Mouse (Mus musculus): ENCODE results near the gene Plekhs1. TPM values are rescaled to one million over a fixed set of nuclear protein-coding genes. Genes with fewer than 3 reads are reported as not detected.

Plekhs1 gene
- polyA plus RNA-seq (2012; ENCODE audit: insufficient read depth, insufficient read length, missing spikeins), result not detected in 2 replicates

DNA sequence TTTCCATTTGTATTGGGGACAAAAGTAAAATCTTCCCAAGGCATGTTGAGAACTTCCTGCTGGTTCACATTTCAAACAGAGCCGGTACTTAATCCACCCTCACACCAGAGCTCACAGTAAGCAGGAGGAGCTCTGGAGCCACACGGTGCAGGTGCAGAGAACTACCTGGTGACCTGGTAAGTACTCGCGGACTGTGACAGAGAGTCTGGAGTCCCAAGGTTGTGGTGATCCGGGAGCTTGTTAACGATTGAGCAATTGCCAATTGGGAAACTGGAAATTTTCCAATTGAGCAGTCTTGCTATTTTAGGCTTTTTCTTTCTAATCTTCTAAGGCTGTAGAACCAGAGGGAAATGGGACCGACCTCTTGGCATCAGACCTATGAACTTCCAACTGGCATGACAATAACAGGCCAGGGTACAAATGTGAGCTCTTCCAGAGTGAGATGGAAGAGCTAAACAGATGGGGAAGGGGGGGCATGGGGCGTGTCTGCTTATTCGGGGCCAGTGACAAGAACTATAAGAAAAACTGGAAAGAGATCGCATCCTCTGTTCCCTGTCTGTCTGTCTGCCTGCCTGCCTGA lies at the start of gene Plekhs1:
TSS of gene Plekhs1 (plus strand) at position 119 of the 580 bp plus-strand sequence.
- Histone ChIP-seq H3K4me3 (ENCODE audit: insufficient read depth, low read depth, low read length) (no peak within 1 kb of the TSS), H3K4me1 (ENCODE audit: control insufficient read depth, insufficient read depth, insufficient read length, low read length) (no peaks in the 10 kb centered on the region), H3K27ac (replicated peaks; ENCODE audit: low read depth, low read length) (no peak within 1 kb of the TSS)

DNA sequence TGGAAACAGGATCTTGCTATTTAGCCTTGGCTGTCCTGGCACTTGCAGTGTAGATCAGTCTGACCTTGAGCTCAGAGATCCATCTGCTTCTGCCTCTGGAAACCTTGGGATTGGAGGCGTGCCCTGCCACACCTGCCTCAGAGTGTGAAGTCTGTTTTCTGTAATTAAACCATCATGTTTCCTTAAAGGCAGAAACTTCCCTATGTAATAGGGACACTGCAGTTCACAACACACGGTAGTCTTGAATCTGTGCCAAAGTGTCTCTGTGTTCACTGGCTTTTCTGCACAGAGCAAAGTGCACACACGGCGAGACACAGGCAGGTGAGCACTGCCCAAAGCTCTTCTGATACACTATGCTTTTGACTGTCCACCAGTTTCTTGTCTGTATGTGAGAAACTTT lies 43.0 kb upstream of the Plekhs1 start:
- H3K4me3 ChIP-seq (ENCODE audit: insufficient read depth, low read depth, low read length), result no peak overlapping the region
- H3K4me1 ChIP-seq (ENCODE audit: control insufficient read depth, insufficient read depth, insufficient read length, low read length), result no peaks in the 10 kb centered on the region
- H3K27ac ChIP-seq (replicated peaks; ENCODE audit: low read depth, low read length), result no peak overlapping the region

DNA sequence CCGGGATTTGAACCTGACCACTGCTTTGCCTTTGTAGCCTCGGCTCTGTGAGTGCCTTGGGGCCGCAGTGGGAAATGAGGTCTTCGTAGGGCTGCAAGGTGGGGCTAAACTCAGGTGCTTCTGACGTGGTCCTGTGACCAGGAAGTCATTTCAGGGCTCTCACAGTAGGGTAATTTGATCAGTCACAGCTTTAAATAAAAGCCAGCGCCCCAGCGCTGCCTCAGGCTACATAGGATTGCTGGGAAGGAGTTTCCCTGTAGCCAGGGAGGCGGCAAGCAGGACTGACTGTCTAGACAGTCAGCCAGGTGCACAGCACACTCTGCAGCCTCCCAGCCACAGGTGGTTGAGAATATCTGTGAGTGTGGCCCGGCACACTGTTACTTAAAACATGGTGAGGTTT lies 42.0 kb upstream of the Plekhs1 start:
- no peak overlapping the region for H3K27ac ChIP-seq (replicated peaks; ENCODE audit: low read depth, low read length)
- no peaks in the 10 kb centered on the region for H3K4me1 ChIP-seq (ENCODE audit: control insufficient read depth, insufficient read depth, insufficient read length, low read length)
- no peak overlapping the region for H3K4me3 ChIP-seq (ENCODE audit: insufficient read depth, low read depth, low read length)

DNA sequence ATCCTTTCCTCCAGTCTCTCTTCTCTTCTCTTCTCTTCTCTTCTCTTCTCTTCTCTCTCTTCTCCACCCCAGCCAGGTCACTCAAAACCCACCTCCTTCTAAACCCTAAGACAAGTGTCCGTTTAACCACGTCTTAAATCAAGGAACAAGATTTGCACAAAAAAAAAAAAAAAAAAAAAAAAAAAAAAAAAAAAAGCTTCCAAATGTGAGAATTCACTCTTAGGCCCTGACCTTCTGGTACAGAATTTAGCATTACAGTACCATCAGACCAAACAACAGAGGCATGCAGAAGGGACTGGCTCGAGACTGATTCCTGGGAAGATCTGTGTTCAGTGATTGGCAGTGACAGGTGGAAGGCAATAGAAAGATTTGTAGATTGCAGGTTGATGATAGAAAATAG lies 41.1 kb upstream of the Plekhs1 start:
- H3K4me3 ChIP-seq (ENCODE audit: insufficient read depth, low read depth, low read length), result no peak overlapping the region
- H3K27ac ChIP-seq (replicated peaks; ENCODE audit: low read depth, low read length), result no peak overlapping the region
- no peaks in the 10 kb centered on the region for H3K4me1 ChIP-seq (ENCODE audit: control insufficient read depth, insufficient read depth, insufficient read length, low read length)

DNA sequence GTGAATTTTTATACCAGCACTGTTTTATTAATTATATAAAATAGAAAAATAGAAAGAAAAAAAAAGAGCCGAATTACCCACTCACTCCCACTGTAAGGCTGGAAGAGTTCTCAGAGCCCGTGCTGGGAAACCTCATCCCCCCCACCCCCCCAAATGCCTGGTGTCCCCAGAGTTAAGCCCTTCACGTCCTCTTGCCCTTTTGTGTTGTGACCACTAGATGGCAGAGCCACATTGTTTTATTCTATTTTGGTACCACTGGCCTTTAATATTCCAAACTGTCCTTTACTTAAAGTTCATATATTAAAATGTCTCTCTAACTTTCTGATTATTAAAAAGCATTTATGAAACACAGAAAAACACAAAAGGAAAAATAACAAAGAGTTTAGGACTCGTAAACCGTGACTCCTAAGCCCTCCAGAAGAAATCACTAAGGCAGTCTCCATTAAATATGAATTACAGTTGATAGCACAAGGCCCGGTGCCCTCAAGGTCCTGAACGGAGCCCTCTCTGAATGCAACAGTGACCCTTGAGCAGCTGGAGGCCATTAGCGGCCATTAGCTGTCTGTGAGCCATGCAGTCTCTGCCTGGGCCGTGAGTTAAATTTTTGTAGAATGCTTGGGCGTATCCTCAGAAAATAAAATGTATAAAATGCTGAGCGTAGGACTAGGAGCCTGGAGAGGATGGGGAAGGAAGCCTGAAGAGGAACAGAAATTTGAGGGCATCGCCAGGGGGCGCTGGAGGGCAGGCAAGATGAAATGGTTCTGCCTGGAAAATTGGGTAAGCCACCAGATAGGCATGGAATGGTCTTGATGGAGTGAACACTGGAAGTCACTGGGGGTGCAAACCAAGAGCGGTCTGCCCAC lies 38.7 kb upstream of the Plekhs1 start:
- H3K27ac ChIP-seq (replicated peaks; ENCODE audit: low read depth, low read length), result no peak overlapping the region
- H3K4me1 ChIP-seq (ENCODE audit: control insufficient read depth, insufficient read depth, insufficient read length, low read length), result no peaks in the 10 kb centered on the region
- H3K4me3 ChIP-seq (ENCODE audit: insufficient read depth, low read depth, low read length), result no peak overlapping the region

DNA sequence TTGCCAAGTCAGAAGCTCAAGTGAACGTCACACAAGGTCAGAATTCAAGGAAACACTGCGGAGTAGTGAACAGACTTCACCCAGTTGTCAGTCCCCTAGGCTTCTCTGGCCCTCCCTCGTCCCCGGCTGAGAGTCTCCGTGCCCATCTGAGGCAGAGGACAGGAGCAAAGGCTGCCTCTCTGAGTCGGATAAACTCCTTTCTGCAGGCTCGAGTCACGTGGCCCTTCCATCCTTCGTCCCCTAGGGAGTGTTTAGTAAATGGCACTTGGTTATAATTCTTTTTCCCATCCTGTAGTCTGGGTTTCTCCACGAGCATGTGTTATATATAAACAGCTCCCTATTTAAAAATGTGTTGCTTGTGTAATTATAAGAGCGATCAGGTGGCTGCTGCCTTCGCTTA lies 38.1 kb upstream of the Plekhs1 start:
- Histone ChIP-seq H3K4me1 (ENCODE audit: control insufficient read depth, insufficient read depth, insufficient read length, low read length) (no peaks in the 10 kb centered on the region), H3K27ac (replicated peaks; ENCODE audit: low read depth, low read length) (no peak overlapping the region), H3K4me3 (ENCODE audit: insufficient read depth, low read depth, low read length) (no peak overlapping the region)

DNA sequence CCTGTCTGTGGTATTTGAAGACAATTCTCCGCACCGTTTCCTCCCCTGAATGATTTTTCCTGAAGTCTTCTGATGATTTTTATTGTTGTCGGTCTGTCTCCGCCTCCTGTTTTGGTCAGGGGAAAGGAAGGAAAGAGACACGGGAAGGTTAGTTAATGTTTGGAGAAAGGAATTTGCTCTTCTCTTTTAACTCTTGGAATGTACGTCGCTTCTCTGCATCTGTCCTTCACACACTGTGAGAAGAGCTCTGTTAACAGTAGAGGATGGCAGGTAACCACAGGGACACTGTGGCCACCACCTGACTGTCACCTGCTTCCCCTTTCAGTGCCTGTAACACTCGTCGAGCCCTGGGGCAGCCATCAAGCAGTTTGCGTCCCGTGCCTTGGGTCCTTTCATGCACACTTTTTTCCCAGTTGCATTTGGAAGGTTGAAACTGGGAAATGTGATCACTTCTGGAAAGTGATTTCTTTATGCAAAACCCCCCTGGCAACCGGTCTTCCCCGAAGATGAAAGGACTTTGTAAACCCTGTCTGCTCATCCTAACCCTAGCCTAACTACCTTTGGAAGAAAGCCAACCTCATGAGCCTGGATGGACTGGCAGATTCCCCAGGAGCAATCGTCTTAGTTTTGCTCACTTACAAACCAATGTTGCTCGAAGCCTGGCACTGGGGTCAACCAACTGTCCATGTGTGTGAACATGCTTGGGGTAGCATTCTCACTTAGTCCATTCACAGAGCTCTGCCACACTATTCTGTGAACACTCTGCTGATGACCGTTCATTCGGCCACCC lies 36.6 kb upstream of the Plekhs1 start:
- Histone ChIP-seq H3K4me1 (ENCODE audit: control insufficient read depth, insufficient read depth, insufficient read length, low read length) (no peaks in the 10 kb centered on the region), H3K27ac (replicated peaks; ENCODE audit: low read depth, low read length) (no peak overlapping the region), H3K4me3 (ENCODE audit: insufficient read depth, low read depth, low read length) (no peak overlapping the region)

DNA sequence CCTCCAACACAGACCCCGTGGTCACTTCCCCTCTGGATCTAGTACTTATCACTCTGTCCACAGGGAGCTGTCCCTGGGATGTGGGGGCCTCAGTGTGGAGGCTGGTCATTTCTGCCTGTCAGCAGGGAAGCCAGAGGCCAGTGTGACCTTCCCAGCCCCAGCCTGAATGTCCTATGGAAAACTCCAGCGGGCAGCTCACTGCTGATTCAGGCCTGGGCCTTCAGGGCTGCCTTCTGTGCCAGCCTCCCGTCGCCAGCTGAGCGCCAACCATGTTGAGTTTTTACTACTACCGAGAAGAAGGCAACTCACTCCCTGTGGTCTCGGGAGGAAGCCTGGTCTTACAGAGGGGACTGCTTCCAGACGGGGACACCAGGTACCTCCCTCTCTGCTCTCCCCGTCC lies 35.9 kb upstream of the Plekhs1 start:
- no peak overlapping the region for H3K27ac ChIP-seq (replicated peaks; ENCODE audit: low read depth, low read length)
- H3K4me1 ChIP-seq (ENCODE audit: control insufficient read depth, insufficient read depth, insufficient read length, low read length), result no peaks in the 10 kb centered on the region
- H3K4me3 ChIP-seq (ENCODE audit: insufficient read depth, low read depth, low read length), result no peak overlapping the region

DNA sequence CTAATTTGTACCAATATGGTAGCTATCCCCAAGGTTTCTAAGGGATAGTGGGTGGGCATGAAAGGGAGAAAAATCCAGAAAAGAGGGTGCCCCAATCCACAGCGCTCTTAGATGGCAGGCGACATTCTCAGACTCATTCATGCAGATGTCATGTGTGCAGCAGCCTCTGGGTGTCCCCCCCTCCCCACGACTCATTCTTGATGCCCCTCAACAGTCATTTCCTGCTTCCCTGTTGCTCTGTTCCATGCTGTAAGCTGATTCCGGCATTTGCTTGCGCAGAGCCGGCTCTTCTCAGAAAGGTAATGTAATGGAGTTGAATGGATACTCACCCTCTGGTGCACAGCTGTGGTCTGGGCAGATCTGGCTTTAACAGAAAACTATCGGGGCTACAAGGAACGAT lies 31.1 kb upstream of the Plekhs1 start:
- H3K27ac ChIP-seq (replicated peaks; ENCODE audit: low read depth, low read length), result no peak overlapping the region
- no peaks in the 10 kb centered on the region for H3K4me1 ChIP-seq (ENCODE audit: control insufficient read depth, insufficient read depth, insufficient read length, low read length)
- no peak overlapping the region for H3K4me3 ChIP-seq (ENCODE audit: insufficient read depth, low read depth, low read length)

DNA sequence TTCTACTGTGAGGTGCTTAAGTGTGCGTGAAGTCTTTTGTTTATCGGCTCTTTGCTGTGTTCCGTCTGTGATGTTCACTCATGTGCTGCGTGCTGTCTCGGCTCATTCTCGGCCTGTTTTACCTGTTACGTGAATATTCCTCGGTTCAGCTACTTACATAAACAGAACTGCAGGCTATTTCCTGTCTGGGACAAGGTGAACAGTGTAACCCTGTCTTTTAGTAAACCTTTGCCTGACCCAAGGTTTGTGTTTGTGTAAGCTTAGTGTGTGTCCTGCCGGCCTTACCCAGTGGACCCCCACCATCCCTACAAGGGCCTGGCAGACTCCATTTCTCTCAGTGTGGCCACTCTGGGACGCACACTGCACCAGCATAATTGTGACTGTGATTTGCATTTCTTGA lies 28.7 kb upstream of the Plekhs1 start:
- Histone ChIP-seq H3K4me1 (ENCODE audit: control insufficient read depth, insufficient read depth, insufficient read length, low read length) (no peaks in the 10 kb centered on the region), H3K4me3 (ENCODE audit: insufficient read depth, low read depth, low read length) (no peak overlapping the region), H3K27ac (replicated peaks; ENCODE audit: low read depth, low read length) (no peak overlapping the region)

DNA sequence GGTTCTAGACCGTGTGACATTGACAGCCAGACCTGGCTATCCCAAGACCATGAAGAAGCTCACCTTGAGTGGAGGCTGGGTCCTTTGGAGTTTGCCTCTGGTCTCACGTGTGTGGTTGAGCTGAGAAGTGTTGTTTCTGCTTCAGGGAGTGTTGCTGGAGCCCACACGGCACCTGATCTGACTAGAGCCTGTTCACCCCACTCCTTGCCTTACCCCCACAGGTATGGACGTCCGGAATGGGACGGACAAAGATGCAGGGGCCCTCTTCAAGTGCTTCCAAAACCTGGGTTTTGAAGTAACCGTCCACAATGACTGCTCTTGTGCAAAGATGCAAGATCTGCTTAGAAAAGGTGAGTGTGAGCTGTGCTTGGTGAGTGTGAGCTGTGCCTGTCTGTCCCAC lies 27.9 kb upstream of the Plekhs1 start:
- Histone ChIP-seq H3K4me3 (ENCODE audit: insufficient read depth, low read depth, low read length) (no peak overlapping the region), H3K27ac (replicated peaks; ENCODE audit: low read depth, low read length) (no peak overlapping the region), H3K4me1 (ENCODE audit: control insufficient read depth, insufficient read depth, insufficient read length, low read length) (no peaks in the 10 kb centered on the region)

DNA sequence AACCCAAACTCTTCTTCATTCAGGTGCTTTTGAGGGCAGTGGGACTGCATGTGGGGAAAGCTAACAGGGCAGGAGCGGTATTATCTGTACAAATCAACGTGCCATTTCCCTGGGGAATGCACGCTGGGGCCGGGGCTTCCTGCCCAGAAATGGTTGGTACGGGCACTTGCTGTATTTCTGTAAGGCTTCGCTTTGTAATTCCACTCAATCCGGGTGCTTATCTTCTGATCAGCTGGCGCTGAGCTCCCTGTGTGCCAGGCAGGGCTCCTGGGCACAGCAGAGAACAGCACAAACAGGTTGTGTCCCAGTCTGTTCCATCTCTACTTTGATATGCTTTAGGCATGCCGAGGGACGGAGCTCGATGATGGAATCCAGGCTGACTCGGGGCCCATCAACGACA lies 25.1 kb upstream of the Plekhs1 start:
- Histone ChIP-seq H3K4me3 (ENCODE audit: insufficient read depth, low read depth, low read length) (no peak overlapping the region), H3K27ac (replicated peaks; ENCODE audit: low read depth, low read length) (no peak overlapping the region), H3K4me1 (ENCODE audit: control insufficient read depth, insufficient read depth, insufficient read length, low read length) (no peaks in the 10 kb centered on the region)

DNA sequence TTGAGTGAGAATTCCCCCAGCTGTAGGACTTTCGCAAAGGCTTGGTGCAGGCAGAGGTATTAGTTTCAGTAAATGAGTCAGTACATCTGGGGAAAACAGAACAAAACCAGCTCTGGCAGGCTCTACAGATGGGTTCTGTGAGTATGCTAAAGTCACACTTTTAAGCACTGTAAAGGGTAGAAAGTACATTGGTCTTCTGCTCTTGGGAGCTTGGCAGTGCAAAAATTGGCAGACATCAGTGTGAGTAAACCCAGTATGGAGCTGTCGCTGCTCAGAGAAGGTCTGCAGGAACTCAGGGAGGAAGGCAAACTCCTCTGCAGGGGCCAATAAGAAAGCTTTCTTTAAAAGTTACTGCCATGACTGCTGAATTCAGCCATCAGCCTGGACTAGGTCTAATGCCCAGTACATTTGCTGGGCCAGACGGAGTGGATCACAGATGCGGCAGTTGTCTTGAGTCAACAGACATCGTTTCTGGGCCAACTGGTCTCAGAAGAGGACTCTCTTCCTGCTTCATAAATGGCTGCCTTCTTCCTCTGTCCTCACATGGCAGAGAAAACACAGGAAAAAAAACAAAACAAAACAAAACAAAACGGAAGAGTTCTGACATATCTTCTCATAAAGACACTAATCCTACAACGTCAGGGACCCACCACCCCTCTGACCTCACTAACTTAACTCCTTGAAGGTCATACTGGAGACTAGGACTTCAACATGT lies 22.9 kb upstream of the Plekhs1 start:
- Histone ChIP-seq H3K4me3 (ENCODE audit: insufficient read depth, low read depth, low read length) (no peak overlapping the region), H3K4me1 (ENCODE audit: control insufficient read depth, insufficient read depth, insufficient read length, low read length) (no peaks in the 10 kb centered on the region), H3K27ac (replicated peaks; ENCODE audit: low read depth, low read length) (no peak overlapping the region)

DNA sequence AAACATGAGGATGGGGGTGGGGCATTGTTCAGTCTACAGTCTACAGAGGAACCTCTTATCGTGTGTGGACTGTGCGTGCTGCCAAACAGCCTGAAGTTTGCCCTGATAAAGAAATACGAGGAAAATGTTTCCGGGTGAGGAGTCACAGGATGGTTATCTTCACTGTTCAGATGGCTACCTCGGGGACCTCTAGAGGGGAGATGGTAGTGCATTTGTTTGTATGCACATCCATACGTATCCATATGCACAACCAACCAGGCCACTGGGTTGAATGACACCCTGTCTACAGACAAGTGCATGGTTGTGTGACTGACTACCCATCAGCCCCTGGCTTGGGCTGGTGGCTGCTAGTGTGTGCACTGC lies 22.4 kb upstream of the Plekhs1 start:
- no peak overlapping the region for H3K27ac ChIP-seq (replicated peaks; ENCODE audit: low read depth, low read length)
- no peaks in the 10 kb centered on the region for H3K4me1 ChIP-seq (ENCODE audit: control insufficient read depth, insufficient read depth, insufficient read length, low read length)
- H3K4me3 ChIP-seq (ENCODE audit: insufficient read depth, low read depth, low read length), result no peak overlapping the region

DNA sequence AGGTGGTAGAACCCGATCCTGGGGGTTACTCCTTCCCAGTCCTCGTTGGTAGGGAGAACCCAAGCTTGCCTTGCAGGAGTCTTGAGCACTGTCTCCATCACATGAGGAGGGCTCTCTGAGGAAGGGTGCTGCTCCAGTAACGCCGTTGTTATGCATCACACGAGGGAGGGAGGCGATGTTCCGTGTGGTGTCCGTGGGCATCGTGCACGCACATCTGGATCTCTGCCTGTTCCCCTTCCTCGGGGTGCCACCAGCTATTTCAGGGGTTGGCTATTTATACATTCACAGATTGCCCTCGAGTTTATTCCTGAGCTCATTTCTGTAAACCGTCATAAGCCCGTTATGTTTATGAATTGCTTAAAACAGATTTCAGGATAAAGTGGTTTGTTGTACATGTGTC lies 18.0 kb upstream of the Plekhs1 start:
- Histone ChIP-seq H3K27ac (replicated peaks; ENCODE audit: low read depth, low read length) (no peak overlapping the region), H3K4me3 (ENCODE audit: insufficient read depth, low read depth, low read length) (no peak overlapping the region), H3K4me1 (ENCODE audit: control insufficient read depth, insufficient read depth, insufficient read length, low read length) (no peaks in the 10 kb centered on the region)

All from brown adipose tissue, adult 24 weeks (tissue).